Mouse (Mus musculus) MEL-GATA-1-ER (cell line): ENCODE measurements at regions not wholly inside any gene's neighbourhood (a gene's known extent, or its start where the extent isn't known, plus 50 kb on each side); places are given as distances from the start of the nearest gene placed in this dataset.
"Not testable (repeated sequence)": the region's sequence is repeated elsewhere in the genome, so short reads cannot be mapped to it uniquely, and the experiment has no call there.

ENCODE experiments used
- DNase-seq: peaks from one replicate; pipeline ENCODE4 v3.0.0-alpha.2; 2012; ENCODE audit warnings: low read depth; ENCODE audit errors: extremely low read depth

- no peak for DNase-seq
Observed at GRCm38 (mm10) chr4:131407464-131407863, 430.6 kb downstream of the Ptpru start.

GRCm38 (mm10) chr4:131408644-131409043 lies 429.4 kb downstream of the Ptpru start:
- no peak for DNase-seq

DNA sequence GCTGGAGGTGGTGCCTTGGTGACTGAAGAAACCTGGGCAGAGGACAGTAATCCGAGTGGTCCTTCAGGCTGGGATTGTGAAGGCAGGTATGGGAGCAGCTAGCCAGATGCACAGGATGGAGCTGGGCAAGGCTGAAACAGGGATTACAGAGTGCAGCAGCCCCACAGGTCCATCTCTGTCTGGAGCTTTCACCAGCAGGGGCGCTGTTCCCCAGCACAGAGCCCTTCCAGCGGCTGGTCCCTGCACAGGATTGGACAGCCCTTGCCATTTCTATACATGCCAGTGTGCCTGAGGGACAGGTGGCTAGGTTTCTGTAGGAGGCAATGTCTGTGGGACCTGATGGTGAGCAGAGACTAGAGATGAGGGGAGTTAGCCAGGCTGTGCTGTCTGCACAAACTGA lies 428.3 kb downstream of the Ptpru start:
- no peak for DNase-seq

DNA sequence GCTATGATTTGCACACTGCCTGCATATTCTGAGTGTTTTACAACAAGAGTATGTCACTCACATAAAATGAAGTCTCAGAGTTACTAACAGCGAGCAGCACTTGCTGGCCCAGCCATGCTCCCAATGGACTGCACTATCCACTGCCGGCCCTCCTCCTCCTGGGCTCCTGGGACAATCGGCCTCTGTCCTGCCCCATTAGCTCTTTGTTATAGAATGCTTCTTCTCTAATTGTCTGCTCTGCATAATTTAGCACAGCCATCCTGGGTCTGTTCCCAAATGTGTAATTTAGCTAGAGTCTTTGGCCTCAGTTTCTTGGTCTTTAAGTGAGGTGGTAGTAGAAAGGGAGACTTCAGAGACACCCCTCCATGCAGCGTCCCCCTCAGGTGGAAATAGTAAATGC lies 426.2 kb downstream of the Ptpru start:
- no peak for DNase-seq

GRCm38 (mm10) chr4:131413380-131413779 lies 424.7 kb downstream of the Ptpru start:
- DNase-seq, result no peak

DNA sequence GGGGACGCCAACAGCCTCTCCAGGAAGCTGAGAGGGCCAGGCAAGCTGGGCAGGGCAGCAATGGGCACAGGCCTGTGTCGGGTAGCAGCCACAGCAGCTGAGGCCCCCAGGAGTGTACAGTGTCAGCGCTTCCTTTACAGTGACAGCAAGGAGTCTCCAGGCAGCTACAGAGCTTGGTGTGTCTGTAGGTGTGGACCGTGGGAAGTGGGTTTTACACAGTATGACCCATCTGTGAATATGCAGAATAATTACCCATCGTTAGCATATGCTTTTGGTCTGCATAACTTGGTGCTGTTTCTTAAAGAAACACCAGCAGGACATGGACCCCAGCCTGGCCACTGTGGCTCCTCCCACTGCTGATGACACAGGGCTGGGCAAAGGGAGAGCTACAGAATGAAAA lies 422.6 kb downstream of the Ptpru start:
- no peak for DNase-seq

GRCm38 (mm10) chr4:131416209-131416608 lies 421.9 kb downstream of the Ptpru start:
- no peak for DNase-seq

DNA sequence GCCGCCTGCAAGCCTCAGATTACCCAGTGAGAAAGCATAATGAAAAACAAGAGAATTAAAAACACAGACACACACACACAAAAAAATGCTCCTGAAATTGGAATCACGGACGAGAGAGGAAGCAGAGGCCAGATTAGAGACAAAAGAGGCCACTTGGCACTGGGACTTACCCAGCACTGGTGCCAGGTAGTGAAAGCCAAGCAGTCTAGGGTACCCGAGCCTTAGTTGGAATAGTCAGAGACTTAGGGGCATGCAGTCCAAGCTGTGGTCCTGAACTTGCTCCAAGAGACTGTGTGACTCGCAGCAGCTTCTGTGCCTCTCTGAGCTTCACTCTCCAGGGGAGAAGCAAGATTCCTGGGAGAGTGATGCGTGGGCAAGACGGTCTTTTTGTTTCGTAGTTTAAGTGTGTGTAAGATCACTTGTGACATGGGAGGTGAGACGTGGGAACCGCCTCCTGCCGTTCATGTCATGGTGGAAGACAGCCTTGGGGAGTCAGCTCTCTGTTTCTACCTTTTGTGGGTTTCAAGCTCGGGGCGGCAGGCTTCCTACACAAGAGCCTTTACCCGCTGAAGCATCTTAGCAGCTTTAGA lies 420.8 kb downstream of the Ptpru start:
- no peak for DNase-seq

GRCm38 (mm10) chr4:131425311-131425710 lies 412.8 kb downstream of the Ptpru start:
- no peak for DNase-seq

- no peak for DNase-seq
Observed at GRCm38 (mm10) chr4:131427871-131428270, 410.2 kb downstream of the Ptpru start.

DNA sequence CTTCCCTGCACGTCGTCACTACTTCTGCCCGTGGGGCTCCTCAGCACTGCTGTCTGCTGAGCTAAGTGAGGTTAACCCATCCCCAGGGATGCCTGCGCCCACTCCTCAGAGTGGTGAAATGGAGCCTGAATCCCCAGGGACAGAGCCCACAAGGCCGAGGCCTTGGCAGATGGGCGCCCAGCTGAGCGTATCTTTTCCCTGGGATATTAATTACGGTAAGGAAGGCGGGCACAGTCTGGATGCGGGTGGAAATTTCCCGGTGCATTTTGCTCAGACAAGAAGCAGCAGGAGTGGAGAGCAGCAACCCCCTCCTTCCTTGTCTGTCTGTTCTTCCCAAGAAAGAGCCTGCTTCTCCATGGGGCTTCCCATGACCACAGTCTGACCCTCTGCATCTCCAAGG lies 408.7 kb downstream of the Ptpru start:
- no peak for DNase-seq

DNA sequence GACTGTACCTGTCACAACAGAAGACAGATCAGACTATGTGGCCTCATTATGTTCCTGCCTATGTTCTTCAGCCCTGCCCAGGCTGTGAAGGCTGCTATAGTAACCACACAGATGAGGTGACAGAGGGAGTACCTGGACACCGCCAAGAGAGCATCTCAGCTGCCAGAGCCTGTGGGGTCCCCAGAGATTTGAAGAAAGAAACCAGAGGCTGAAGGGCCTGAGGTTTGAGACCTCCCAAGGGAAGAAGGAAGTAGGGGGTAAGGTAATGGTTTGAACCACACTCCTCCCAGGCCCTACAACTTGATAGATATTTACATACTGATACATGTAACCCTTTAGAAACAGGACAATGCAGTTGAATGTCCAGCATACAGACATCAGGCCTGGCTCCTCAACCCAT lies 407.7 kb downstream of the Ptpru start:
- DNase-seq, result no peak

DNA sequence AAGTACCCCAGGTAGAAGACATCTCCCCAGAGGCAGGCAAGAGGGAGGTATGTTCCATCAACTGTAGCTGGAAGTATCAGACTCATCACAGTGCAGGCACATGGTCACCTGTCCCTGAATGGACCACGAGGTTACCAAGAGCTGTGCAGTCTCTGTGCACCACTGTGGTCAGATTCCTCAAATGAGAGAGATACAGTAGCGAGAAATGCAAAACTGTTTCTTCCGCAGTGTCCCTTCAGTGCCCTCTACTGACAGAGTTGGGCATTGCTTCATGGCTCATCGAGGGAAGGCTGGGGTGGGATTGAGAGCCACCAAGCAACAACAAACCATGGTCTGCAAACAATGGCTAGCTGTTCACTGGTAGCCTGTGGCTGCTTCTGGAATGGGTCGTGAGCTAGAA lies 406.9 kb downstream of the Ptpru start:
- no peak for DNase-seq

DNA sequence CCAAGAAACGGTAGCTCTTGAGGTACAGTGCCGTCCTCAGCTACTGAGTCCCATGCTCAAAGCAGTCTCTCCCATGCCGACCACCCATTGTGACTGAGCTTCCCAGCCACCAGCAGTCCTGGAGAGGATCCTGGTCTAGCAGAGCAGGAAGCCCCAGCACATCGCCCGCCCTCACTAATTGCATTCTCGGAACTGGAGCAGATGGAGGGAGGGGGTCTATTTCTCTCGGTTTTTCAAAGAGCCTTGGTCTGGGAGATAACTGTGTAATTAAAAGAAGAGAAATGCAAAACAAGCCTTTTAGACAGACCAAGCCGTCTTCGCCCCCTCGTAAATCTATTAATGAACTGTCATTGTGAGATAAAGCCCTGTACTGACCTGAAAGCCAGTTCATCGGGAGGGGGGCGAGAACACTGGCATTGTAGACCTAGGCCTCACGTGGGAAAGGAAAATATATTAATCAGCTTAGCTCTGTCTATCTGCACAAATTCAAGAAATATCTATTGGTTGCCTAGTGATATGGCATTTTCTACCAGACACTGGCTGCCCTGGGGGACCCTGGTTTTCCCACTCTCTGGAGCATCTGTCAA lies 405.4 kb downstream of the Ptpru start:
- DNase-seq, result no peak

- DNase-seq, result no peak
Observed at GRCm38 (mm10) chr4:131435222-131435621, 402.9 kb downstream of the Ptpru start.

DNA sequence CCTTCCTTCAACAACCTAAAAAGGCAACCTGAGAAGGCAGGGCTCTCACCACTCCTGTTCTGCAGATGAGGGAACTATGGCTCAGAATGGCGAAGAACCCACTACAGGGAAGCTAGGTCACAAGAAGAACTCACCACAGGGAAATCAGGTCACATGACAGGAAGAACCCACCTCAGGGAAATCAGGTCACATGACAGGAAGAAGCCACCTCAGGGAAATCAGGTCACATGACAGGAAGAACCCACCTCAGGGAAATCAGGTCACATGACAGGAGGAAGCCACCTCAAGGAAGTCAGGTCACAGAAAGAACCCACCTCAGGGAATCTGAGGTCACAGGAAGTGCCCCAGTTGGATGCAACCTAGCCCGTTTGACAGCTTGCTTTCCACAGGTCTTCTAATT lies 399.7 kb downstream of the Ptpru start:
- no peak for DNase-seq

GRCm38 (mm10) chr4:131438883-131439282 lies 399.2 kb downstream of the Ptpru start:
- no peak for DNase-seq

DNA sequence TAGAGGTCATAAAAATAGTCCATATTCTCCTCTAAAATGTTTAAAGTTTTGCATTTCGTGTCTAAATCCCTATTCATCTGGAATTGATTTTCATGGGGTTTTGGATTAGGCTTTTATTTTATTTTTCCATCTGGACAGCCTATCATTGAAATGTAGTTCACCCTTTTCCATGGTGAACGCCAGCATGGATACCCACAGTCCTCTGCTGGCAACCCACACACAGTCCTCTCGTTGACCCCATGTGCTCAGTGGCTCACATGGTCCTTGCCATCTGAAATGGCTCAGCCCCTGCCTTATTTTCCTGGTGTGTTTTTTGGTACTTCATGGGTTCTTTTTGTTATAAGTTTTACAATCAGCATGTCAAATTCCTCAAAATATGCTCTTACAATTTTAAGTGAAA lies 397.2 kb downstream of the Ptpru start:
- no peak for DNase-seq

- no peak for DNase-seq
Observed at GRCm38 (mm10) chr4:131443518-131443917, 394.6 kb downstream of the Ptpru start.

GRCm38 (mm10) chr4:131450296-131450695 lies 387.8 kb downstream of the Ptpru start:
- not testable (repeated sequence) for DNase-seq

DNA sequence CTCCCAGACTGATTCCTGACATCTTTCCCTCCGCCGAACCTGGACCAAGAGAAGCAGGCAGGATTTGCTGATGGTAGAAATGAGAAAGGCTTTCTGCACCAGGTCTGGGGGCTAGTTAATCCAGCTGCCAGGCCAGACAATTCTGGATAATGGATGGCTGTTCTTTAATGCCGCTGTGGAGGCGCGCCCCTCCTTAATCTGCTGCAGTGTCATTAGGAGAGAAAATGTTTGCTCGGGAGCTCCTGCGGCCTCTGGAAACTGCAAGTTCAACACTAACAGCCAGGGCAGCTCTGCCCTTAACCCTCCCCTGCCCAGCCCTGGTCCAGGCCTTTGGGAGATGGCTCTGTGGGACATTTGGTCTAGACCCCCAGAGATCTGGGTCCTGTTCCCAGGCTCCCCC lies 380.5 kb downstream of the Ptpru start:
- no peak for DNase-seq

DNA sequence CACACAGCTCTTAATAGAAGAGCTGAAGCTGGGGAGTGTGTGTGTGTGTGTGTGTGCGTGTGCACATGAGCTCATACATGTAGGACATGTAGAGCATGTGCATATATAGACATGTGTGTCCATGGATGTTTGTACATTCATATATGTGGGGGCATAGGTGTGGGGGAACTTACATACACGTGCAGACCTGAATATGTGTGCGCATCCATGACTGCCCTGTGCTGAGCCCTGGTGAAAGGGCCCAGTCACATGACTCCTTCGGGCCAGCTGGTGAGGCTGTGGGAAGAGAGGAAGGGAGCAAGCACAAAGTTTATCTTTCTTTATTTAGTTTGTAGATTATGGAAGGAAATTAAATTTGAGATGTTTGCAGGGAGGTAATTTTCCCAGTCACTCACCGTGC lies 378.3 kb downstream of the Ptpru start:
- no peak for DNase-seq

DNA sequence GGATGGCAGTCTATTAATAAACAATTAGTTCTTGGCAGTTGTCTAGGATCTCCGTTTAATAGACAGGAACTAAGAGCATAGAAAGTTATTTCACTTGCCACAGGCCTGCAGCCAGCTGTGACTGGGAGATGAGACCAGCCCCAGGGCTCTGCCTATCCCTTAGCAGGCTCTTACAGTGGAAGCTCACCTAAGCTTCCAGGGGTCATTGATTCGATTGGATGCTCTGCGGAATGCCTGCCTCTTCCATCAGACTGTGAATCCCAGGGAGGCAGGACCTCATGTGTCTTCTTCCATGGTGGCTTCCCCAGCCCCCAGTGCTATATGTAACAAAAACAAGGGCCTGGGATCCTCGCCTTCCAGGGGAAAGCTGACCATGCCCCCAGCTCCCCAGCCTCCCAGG lies 376.8 kb downstream of the Ptpru start:
- no peak for DNase-seq

GRCm38 (mm10) chr4:131461728-131462127 lies 376.4 kb downstream of the Ptpru start:
- no peak for DNase-seq
